Mouse (Mus musculus) kidney, postnatal 36 days (tissue): ENCODE measurements at regions not wholly inside any gene's neighbourhood (a gene's known extent, or its start where the extent isn't known, plus 50 kb on each side); places are given as distances from the start of the nearest gene placed in this dataset.

ENCODE experiments used
- DNase-seq, 2 experiments: peaks; one replicate each; pipeline ENCODE4 v3.0.0; 2021 to 2022; ENCODE audit warnings: mixed read lengths in 2 of 2

DNA sequence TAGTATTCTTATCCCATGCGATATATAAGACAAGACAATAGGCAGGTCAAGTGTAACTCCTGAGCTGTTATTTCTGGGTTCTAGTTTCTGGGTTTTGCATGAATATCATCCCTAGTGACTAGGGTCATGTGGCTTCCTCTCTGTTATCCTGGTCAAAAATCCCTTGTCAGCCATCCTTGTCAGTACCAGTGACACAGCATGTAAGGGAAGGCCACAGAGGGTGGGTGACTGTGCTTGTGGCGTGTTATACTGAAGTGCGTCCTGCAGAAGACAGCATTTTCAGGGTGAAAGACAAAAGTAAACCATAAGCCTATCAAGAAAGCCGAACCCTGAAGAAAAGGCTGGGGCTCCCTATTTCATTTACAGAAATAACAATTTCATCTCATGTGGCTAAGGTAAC lies 50.7 kb upstream of the Echdc3 start:
- DNase-seq, result no peak

- no peak for DNase-seq
These were observed 51.4 kb upstream of the Echdc3 start for GRCm38 (mm10) chr2:6264085-6264783.

DNA sequence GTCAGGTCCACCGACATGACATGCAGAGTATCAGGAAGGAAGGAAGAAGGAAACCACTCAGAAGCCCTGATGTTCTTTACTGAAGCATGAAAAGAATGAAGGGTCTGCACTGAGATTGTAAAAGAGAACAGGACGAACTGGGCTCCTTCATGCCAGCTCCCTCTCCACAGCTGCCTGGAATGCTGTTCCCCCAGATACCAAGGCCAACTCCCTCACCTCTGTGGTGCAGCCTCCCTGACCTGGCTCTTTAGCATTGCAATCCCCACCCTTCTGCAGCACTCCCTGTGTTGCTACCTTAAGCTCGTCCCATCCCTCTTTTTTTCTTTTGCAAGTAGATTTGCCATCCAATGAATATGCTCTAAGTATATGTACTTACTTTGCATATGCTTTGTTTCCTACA lies 52.3 kb upstream of the Echdc3 start:
- no peak for DNase-seq

DNA sequence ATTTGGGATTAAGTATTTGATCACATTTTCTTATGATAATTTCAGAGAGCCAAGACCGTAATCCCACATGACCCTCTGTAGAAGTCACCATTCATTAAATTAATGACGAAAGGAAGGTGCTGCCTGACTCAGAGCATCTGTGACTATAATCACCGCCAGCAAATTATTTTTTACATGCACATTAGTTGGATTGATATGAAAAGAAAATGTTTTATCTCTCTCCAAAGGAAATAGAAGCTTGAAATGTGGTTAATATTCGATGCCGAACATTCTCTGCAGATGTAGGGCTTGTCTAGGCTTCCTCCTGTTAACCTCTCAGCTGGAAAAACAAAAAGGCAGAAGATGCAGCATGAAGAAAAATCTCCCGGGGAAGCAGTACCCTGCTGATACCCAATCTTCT lies 54.2 kb upstream of the Echdc3 start:
- DNase-seq, result no peak

GRCm38 (mm10) chr2:6267537-6267936 lies 54.7 kb upstream of the Echdc3 start:
- peak; percentile 29 to 53 for DNase-seq

GRCm38 (mm10) chr2:6272514-6272913 lies 50.0 kb upstream of the Usp6nl start:
- no peak for DNase-seq
